Comparison of ENCODE assay signal across 25 mouse cellular contexts in genomic region chr5:27184963-27185362, GRCm38 (mm10).
"Had no signal": no experiment of that assay in that cellular context is flagged by ENCODE, and none has a peak within 500 bp of the region (broad histone marks: within the 10 kb centered on the region; RNA-seq: fewer than 3 reads in every experiment).

No protein-coding gene starts in this region.

- DNase-seq: forebrain, postnatal 0 days; gastrocnemius, postnatal 14 days; gastrocnemius, postnatal 36 days; heart, adult 2 months; heart, postnatal 10 days; heart, postnatal 4 days; kidney, adult 11 months; kidney, adult 2 months; kidney, adult 9 months; kidney, postnatal 14 days; kidney, postnatal 36 days; layer of hippocampus, adult 9-11 months; layer of hippocampus, postnatal 36 days; liver, embryonic 13.5 days had no signal

- H3K27me3 ChIP-seq: heart, embryonic 12.5 days; hindbrain, embryonic 12.5 days; hindbrain, embryonic 15.5 days; kidney, embryonic 15.5 days; limb, embryonic 13.5 days; limb, embryonic 15.5 days; liver, embryonic 13.5 days had no signal

- H3K4me1 ChIP-seq: heart, embryonic 12.5 days; hindbrain, embryonic 10.5 days; hindbrain, embryonic 12.5 days; hindbrain, embryonic 15.5 days; kidney, embryonic 15.5 days; limb, embryonic 13.5 days; limb, embryonic 15.5 days; liver, embryonic 13.5 days had no signal

- H3K36me3 ChIP-seq: heart, embryonic 12.5 days; hindbrain, embryonic 10.5 days; hindbrain, embryonic 12.5 days; hindbrain, embryonic 15.5 days; kidney, embryonic 15.5 days; limb, embryonic 13.5 days; limb, embryonic 15.5 days; liver, embryonic 13.5 days had no signal

- H3K9me3 ChIP-seq: heart, embryonic 12.5 days; hindbrain, embryonic 10.5 days; hindbrain, embryonic 12.5 days; hindbrain, embryonic 15.5 days; kidney, embryonic 15.5 days; limb, embryonic 13.5 days; limb, embryonic 15.5 days had no signal

- H3K4me3 ChIP-seq: heart, adult 2 months; heart, embryonic 12.5 days; hindbrain, embryonic 10.5 days; hindbrain, embryonic 12.5 days; hindbrain, embryonic 15.5 days; kidney, embryonic 15.5 days; left cerebral cortex, adult 2 months; limb, embryonic 13.5 days; limb, embryonic 15.5 days; liver, embryonic 13.5 days had no signal

- H3K27ac ChIP-seq: heart, adult 2 months; hindbrain, embryonic 10.5 days; hindbrain, embryonic 12.5 days; hindbrain, embryonic 15.5 days; hindbrain, postnatal 0 days; kidney, embryonic 15.5 days; kidney, postnatal 0 days; left cerebral cortex, adult 2 months; limb, embryonic 13.5 days; limb, embryonic 15.5 days; liver, embryonic 13.5 days had no signal

- ATAC-seq: forebrain, postnatal 0 days; hindbrain, postnatal 0 days; intestine, embryonic 16.5 days had no signal

- H3K4me2 ChIP-seq: heart, embryonic 12.5 days; hindbrain, embryonic 12.5 days; hindbrain, embryonic 15.5 days; kidney, embryonic 15.5 days; limb, embryonic 13.5 days; limb, embryonic 15.5 days; liver, embryonic 13.5 days had no signal

- H3K9ac ChIP-seq: forebrain, postnatal 0 days; heart, embryonic 12.5 days; hindbrain, embryonic 12.5 days; hindbrain, embryonic 15.5 days; kidney, embryonic 15.5 days; limb, embryonic 13.5 days; limb, embryonic 15.5 days; liver, embryonic 13.5 days had no signal
